Mouse (Mus musculus) kidney, adult 9 months (tissue): ENCODE results near the gene Tas2r143.

Experiments
- DNase-seq: peaks from one replicate; pipeline ENCODE4 v3.0.0; 2022

Gene Tas2r143

DNA sequence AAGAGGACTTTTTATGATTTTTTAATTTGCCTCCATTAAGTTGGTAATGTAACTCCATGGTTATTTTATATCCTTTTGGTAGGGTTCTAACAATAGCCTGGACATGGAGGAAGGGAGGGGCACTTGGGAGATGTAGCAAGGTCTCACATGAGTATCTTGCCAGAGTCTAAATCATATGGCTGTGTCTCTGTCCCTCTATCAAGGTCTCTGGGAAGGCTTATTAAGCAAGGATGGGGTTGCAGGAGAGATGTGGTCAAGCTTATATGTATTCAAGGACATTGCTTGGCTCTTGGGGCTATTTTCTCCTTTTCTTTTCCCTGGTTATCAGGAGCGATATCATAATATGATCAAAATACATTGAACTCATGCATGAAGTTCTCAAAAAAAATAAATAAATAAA is 1.0 kb upstream of the Tas2r143 start:
- no peak for DNase-seq

DNA sequence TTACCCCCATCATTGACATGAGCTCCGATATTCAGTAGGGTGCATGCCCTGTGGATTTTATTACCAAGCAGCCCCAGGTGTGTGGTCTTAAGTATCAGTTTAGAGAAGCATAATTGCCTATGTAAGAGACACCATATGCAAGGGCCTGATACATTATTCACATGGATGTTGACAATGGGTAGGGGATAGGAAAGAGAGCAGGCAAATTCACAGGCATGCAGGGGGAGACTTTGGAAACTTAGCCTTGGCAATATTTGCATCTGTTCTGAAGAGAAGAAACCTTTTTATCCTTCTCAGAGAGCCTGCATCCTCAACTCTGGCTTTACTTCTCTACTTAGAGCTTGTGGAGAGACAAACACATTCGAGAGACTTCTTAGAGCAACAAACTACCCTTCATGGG is 5.1 kb downstream of the Tas2r143 start, which contains the start of gene Tas2r135:
Tas2r135 (plus strand) TSS at position 301 of the 400 bp plus-strand sequence.
- no peak for DNase-seq

- no peak for DNase-seq
Observed at GRCm38 (mm10) chr6:42419443-42419842, 19.4 kb downstream of the Tas2r143 start.

- DNase-seq = no peak
Observed at GRCm38 (mm10) chr6:42421439-42421838, 21.4 kb downstream of the Tas2r143 start.

GRCm38 (mm10) chr6:42424472-42424871 is 24.4 kb downstream of the Tas2r143 start:
- no peak for DNase-seq

GRCm38 (mm10) chr6:42426337-42426736 is 26.3 kb downstream of the Tas2r143 start:
- DNase-seq = no peak

- DNase-seq = peak; percentile 16
Observed at GRCm38 (mm10) chr6:42433554-42433953, 33.5 kb downstream of the Tas2r143 start.

GRCm38 (mm10) chr6:42434446-42434845 is 34.4 kb downstream of the Tas2r143 start, which contains the start of gene Tas2r126:
TSS of gene Tas2r126 (plus strand) at chr6:42434535.
- DNase-seq = peak; percentile 9

GRCm38 (mm10) chr6:42435490-42435889 is 35.5 kb downstream of the Tas2r143 start:
- DNase-seq = no peak

DNA sequence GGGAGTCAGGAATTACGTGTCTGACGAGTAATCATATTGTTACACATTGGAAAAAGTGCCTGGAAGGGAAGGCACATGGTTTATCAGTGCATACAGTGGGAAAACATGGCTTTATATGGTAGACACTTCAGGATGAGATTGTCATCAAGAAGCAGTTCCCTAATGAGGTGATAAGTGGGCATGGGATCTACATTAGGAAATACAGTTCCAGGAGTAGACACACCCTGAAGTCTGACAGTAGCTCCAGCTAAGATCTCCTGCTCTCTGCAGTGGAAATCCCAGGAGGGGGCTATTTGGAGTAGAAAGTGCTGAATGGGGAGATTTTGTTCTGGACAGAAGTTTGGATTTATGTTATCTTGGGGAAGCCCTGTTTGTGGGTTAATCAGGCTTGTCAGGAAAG is 41.4 kb downstream of the Tas2r143 start:
- DNase-seq = no peak

DNA sequence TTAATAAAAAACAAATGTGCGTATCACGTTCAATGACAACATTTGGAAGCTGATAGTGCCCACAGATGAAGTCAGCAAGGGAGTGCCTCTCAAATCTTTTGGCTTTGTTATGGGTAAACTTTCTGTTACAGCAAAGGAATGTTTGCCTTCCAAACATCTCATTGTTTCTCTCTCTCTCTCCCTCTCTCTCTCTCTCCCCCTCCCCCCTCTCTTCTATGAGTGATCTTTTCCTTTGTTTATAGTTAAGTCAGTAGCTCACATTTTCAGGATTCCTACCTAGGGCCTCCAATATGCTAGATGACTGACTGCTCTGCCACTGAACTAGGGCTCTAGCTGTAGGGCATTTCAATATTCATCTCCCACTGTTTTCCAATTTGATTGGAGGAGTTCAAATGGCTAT is 44.5 kb downstream of the Tas2r143 start:
- DNase-seq = no peak

GRCm38 (mm10) chr6:42447381-42447780 is 47.3 kb downstream of the Tas2r143 start:
- DNase-seq = no peak
